Mouse (Mus musculus) T-cell, adult 2 months (primary cell): Measurements from ENCODE around the gene Wdr76.
"Not testable (repeated sequence)": the region's sequence is repeated elsewhere in the genome, so short reads cannot be mapped to it uniquely, and the experiment has no call there.

Experiments
- DNase-seq: peaks from one replicate; pipeline ENCODE4 v3.0.0; 2022; ENCODE audit warnings: low spot score

Wdr76 gene

GRCm38 (mm10) chr2:121505942-121506882, at the start of gene Wdr76, which contains the start of gene Mfap1a:
Wdr76 (plus strand) TSS chr2:121506723.
Mfap1a (minus strand) TSS chr2:121506665.
- peak; percentile 85 for DNase-seq

- no peak for DNase-seq
These were observed 46.5 kb upstream of the Wdr76 start for GRCm38 (mm10) chr2:121460071-121460470.

DNA sequence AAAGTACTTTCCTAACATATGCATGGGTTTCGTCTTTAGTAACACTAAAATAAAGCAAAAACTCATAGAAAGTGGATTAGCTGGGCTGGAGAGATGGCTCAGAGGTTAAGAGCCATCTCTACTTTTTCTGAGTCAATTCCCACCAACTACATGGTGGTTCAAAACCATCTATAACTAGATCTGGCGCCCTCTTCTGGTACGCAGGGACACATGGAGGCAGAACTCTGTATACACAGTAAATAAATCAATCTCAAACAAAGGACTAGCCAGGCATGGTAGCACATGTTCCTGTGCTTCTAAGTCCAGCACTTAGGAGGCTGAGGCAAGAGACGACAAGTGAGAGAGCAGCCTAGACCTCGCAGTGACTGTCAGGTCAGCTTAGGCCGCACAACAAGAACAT, 37.5 kb upstream of the Wdr76 start:
- not testable (repeated sequence) for DNase-seq

- not testable (repeated sequence) for DNase-seq
These were observed 33.7 kb upstream of the Wdr76 start for GRCm38 (mm10) chr2:121472783-121473182.

DNA sequence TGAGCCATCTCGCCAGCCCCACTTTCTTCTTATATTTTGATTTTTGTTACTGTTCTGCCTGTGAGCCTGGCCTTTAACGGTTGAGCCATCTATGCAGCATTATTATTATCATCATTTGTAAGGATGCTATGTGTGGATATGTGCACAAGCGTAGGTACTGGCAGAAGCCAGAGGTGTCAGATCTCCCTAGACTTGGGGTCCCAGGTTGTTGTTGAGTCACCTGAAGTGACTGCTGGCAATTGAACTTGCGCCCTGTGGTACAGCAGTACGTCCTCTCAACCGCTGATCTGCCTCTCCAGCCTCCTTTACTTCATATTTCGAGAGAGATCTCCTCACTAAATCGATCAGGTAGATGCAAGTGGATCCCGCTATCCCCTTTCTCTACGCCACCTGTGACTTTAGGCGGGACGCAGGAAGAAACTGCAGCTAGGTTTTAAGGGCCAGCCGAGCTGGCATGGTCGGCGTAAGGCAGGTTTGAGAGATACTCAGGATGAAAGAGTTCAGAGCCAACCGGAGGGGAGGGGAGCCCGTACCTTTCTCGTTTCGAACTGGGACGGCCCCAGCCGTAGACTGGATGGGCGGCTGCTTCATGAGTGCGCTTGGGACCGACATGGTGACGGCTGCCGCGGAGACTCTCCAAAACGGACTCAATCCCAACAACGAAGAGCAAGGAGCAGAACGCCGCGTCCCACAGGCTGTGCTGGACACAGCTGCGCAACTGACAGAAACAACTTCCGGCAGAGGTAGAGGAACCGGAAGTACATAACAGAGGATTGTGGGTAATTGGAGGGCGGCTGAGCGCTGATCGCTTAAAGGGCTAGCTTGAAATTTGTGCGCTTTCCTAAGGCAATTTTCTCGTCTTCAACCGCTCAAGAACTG, 33.0 kb upstream of the Wdr76 start, which contains the start of gene Mfap1b:
Gene Mfap1b, minus strand, starts transcription at position 767 of the 879 bp plus-strand sequence.
- peak; percentile 81 for DNase-seq

DNA sequence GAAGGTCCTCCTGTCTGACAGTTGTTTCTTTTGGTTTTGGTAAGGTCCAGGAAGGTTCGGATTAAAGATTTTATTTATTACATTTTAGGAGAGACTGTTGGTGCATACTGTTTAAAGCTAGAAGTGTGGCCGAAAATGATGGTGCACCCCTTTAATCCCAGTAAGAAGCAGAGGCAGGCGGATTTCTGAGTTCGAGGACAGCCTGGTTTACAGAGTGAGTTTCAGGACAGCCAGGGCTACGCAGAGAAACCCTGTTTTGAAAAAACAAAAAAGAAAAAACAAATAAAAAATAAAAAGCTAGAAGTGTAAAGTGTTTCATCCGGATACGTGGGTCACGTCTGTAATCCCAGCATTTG, 32.4 kb upstream of the Wdr76 start:
- no peak for DNase-seq

- not testable (repeated sequence) for DNase-seq
These were observed 31.2 kb upstream of the Wdr76 start for GRCm38 (mm10) chr2:121475306-121475705.

DNA sequence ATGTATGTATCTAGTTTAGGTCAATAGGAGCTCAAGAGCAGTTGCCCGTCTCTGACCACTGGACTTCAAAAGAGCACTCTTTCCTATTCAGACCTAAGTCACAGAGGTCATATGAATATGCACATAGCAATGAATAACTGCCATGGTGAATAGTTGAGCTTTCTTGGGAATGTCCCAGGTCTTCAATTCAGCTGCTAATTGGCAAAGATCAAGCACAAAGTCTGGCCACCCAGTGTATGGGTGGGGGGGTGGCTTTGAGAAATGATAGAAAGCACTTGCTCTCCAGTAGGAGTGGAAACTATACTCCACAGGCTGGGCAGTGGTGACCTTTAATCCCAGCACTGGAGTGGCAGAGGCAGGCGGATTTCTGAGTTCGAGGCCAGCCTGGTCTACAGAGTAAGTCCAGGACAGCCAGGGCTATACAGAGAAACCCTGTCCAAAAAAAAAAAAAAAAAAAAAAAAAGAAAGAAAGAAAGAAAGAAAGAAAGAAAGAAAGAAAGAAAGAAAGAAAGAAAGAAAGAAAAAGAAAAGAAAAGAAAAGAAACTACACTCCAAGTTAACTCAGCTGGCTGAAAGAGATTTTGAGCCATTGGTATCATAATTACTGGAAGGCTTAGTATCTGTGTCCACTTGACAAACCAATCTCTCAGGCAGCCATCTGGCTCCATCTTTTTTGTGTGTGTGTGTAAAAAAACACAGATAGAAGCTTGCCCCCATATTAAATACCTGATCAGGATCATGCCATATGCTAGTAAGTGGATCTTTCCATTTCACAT, 28.8 kb upstream of the Wdr76 start:
- no peak for DNase-seq

DNA sequence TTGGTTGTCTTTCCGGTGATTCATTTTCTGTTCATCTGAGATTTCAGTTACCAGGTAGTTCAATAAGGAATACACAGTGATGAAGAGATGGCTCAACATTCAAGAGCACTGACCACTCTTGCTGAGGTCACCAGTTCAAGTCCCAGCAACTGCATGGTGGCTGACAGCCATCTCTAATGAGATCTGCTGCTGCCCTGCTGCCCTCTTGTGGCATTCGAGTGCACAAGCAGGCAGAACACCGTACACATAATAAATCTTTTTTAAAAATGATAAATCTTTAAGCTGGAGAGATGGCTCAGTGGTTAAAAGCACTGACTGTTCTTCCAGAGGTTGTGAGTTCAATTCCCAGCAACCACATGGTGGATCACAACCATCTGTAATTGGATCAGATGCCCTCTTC, 26.0 kb upstream of the Wdr76 start:
- DNase-seq, result peak; percentile 38

DNA sequence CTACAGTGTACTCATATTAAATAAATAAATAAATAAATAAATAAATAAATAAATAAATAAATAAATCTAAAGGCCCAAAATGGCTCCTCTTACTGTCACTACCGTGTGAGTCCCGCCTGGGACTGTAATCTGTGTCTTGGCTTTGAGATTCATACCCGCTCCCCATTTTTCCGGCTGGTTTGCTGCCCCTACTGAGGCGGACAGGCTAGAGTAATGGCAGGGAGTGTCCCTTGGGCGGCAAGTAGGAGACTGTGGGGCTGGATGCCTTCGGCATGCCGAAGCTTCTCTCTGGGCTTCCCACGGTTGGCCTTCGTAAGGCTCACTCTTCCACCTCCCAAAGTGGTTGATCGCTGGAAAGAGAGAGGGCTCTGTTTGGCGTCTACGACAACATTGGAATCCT, 25.6 kb upstream of the Wdr76 start:
- DNase-seq, result not testable (repeated sequence)

GRCm38 (mm10) chr2:121483576-121483975, 22.9 kb upstream of the Wdr76 start:
- DNase-seq, result no peak

GRCm38 (mm10) chr2:121484403-121484802, 22.1 kb upstream of the Wdr76 start:
- DNase-seq, result not testable (repeated sequence)

- not testable (repeated sequence) for DNase-seq
These were observed 5.0 kb upstream of the Wdr76 start for GRCm38 (mm10) chr2:121501550-121501949.

DNA sequence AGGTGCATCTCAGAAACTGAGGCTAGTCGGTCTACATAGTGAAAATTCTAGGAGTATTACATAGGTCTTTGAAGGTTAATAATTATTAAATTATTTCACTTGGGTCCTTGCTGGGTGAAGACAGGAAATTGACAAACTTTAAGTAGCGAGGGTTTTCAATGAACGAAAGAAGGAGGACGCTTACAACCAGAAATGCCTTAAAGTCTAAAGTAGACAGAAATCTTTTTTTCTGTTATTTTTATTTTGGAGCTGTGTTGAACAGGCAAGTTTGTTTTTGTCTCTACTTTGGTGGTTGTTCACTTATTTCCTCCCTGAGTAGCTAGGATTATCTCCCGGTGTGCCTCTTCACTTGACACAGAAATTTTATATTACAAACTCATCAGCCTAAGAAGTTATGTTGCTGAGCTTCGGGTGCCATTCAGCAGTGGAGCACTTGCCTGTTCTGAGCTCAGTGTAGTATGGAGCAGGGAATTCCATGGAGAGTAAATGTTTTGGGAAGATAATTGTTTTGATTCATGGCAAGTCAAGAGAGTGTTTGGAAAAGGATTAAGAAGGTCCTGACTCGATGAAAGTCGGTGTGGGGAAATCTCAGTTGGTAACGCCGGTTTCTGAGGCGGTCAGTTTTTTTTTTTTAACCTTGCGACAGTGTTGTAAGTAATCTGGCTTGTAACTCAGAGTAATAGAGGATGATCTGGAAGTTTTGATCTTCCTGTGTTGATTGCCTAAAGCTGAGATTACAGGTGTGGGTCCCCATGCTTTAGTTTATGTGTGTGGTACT, 839 bp downstream of the Wdr76 start:
- DNase-seq, result no peak

DNA sequence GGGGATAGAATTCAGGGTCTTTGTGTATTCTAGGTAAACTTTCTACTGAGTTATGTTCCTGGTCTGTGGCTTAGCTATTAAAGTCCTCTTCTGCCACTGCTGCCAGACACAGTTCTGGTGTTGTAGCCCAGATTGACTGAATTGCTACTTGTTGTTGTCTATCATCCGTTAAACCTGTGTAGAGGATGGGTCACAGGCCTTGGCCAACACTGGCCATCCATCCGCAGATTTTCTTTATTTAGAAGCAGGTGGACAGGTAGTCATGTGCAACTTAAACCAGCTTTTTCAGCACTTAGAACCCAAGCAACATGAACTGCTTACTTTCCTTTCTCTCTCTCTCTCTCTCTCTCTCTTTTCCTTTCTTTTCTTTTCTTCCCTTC, 1.4 kb downstream of the Wdr76 start:
- DNase-seq, result no peak

GRCm38 (mm10) chr2:121509584-121509983, 3.1 kb downstream of the Wdr76 start:
- DNase-seq, result peak; percentile 37

- DNase-seq, result peak; percentile 61
These were observed 4.9 kb downstream of the Wdr76 start for GRCm38 (mm10) chr2:121511401-121511800.

- not testable (repeated sequence) for DNase-seq
These were observed 6.7 kb downstream of the Wdr76 start for GRCm38 (mm10) chr2:121512991-121513765.

DNA sequence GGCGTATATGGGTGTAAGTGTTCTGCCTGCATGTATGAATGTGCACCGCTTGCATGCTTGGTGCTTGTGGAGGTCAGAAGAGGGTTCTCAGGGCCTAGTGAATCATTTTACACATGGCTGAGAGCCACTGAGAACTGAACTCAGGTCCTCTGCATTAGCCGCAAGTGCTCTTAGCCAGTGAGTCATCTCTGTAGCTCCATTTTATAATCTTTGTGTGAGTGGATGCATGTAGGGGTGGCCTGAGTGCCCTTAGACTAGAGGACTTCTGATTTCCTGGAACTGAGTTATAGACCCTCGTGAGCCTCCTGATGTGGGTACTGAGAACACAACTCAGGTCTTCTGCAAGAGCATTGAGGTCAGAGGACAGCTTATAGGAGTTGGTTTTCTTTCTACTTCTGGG, 7.7 kb downstream of the Wdr76 start:
- DNase-seq, result no peak

GRCm38 (mm10) chr2:121518106-121518505, 11.6 kb downstream of the Wdr76 start:
- no peak for DNase-seq
